Mouse (Mus musculus): ENCODE measurements around the gene Stpg1.

Gene Stpg1

GRCm38 (mm10) chr4:135494521-135495396 is at the start of gene Stpg1, which contains the start of gene Nipal3:
Gene Stpg1, plus strand, starts transcription at chr4:135494790.
Gene Nipal3, minus strand, starts transcription at chr4:135495038.
- DNase-seq (ENCODE audit: low read depth, low spot score) = peak; percentile 98

GRCm38 (mm10) chr4:135451360-135452015 is 43.1 kb upstream of the Stpg1 start:
- no peak for DNase-seq (ENCODE audit: low read depth, low spot score)

- DNase-seq (ENCODE audit: low read depth, low spot score) = no peak
These were observed 41.4 kb upstream of the Stpg1 start for GRCm38 (mm10) chr4:135453164-135453563.

- DNase-seq (ENCODE audit: low read depth, low spot score) = no peak
These were observed 41.0 kb upstream of the Stpg1 start for GRCm38 (mm10) chr4:135453572-135453971.

GRCm38 (mm10) chr4:135463406-135463805 is 31.2 kb upstream of the Stpg1 start:
- DNase-seq (ENCODE audit: low read depth, low spot score) = no peak

- DNase-seq (ENCODE audit: low read depth, low spot score) = no peak
These were observed 16.7 kb upstream of the Stpg1 start for GRCm38 (mm10) chr4:135477851-135478250.

- DNase-seq (ENCODE audit: low read depth, low spot score) = no peak
These were observed 14.2 kb upstream of the Stpg1 start for GRCm38 (mm10) chr4:135480370-135480769.

- DNase-seq (ENCODE audit: low read depth, low spot score) = no peak
These were observed 9.5 kb upstream of the Stpg1 start for GRCm38 (mm10) chr4:135485086-135485485.

GRCm38 (mm10) chr4:135486352-135486751 is 8.2 kb upstream of the Stpg1 start:
- no peak for DNase-seq (ENCODE audit: low read depth, low spot score)

- no peak for DNase-seq (ENCODE audit: low read depth, low spot score)
These were observed 5.3 kb upstream of the Stpg1 start for GRCm38 (mm10) chr4:135489256-135489655.

GRCm38 (mm10) chr4:135493271-135493670 is 1.3 kb upstream of the Stpg1 start:
- DNase-seq (ENCODE audit: low read depth, low spot score) = peak; percentile 47

- DNase-seq (ENCODE audit: low read depth, low spot score) = peak; percentile 85
These were observed 684 bp upstream of the Stpg1 start for GRCm38 (mm10) chr4:135493691-135494520.

- peak; percentile 56 for DNase-seq (ENCODE audit: low read depth, low spot score)
These were observed 804 bp downstream of the Stpg1 start for GRCm38 (mm10) chr4:135495397-135495791.

- DNase-seq (ENCODE audit: low read depth, low spot score) = no peak
These were observed 1.2 kb downstream of the Stpg1 start for GRCm38 (mm10) chr4:135495810-135496209.

- DNase-seq (ENCODE audit: low read depth, low spot score) = no peak
These were observed 3.5 kb downstream of the Stpg1 start for GRCm38 (mm10) chr4:135498136-135498535.

- peak; percentile 80 for DNase-seq (ENCODE audit: low read depth, low spot score)
These were observed 5.2 kb downstream of the Stpg1 start for GRCm38 (mm10) chr4:135499831-135500230.

- DNase-seq (ENCODE audit: low read depth, low spot score) = no peak
These were observed 7.0 kb downstream of the Stpg1 start for GRCm38 (mm10) chr4:135501587-135501986.

GRCm38 (mm10) chr4:135505794-135506193 is 11.2 kb downstream of the Stpg1 start:
- DNase-seq (ENCODE audit: low read depth, low spot score) = no peak

- peak; percentile 56 for DNase-seq (ENCODE audit: low read depth, low spot score)
These were observed 13.2 kb downstream of the Stpg1 start for GRCm38 (mm10) chr4:135507547-135508350.

GRCm38 (mm10) chr4:135508419-135509039 is 13.9 kb downstream of the Stpg1 start:
- DNase-seq (ENCODE audit: low read depth, low spot score) = peak; percentile 80

GRCm38 (mm10) chr4:135509515-135509914 is 14.9 kb downstream of the Stpg1 start:
- no peak for DNase-seq (ENCODE audit: low read depth, low spot score)
